Mouse (Mus musculus) pancreas, adult 10 weeks (tissue): ENCODE data around the gene Vmn2r73. TPM values are rescaled to one million over a fixed set of nuclear protein-coding genes. Genes with fewer than 3 reads are reported as not detected.

Experiments used
- polyA plus RNA-seq: library from polyadenylated mRNA; stranded (reverse); fragments of 350-450 nt; fragmentation: Illumina TruSeq; extraction: RNeasy Lipid Tissue Mini Kit (QIAGEN cat#74804); gene quantifications from one replicate; pipeline ENCODE4 v1.2.3, GENCODE M21; 2015; ENCODE audit warnings: low read depth, low replicate concordance; ENCODE audit not compliant: insufficient read depth

Gene Vmn2r73
- not detected for polyA plus RNA-seq

DNA sequence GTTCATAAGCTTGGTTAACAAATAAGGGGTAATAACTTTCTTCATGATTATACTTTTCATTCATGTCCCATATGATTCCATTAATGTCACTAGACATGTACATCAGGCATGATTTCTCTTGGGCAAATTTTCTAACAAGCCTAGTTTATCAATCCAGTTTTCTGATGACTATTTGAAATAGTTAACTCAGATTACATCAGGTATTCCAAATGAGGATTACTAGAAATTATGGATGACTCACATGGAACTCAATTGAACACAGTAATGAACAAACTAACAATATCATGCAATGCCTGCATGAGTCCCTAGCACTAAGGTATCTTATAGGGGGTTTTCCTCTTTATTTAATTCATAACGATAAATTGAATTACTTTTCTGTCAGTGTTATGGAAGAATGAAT, at the start of gene Vmn2r73:
TSS of gene Vmn2r73 (minus strand) at position 101 of the 400 bp plus-strand sequence.

Other genes with a start within 250 kb of the Vmn2r73 start
- gene Vmn2r72, start 121.2 kb downstream of the Vmn2r73 start, polyA plus RNA-seq: not detected
- not detected for gene Vmn2r74, start 85.4 kb upstream of the Vmn2r73 start, polyA plus RNA-seq